Mouse (Mus musculus): Measurements from ENCODE around the gene Fads1.

- TF ChIP-seq POLR2A (IDR thresholded peaks at IDR 0.05; ENCODE audit: borderline replicate concordance, extremely low read depth, low read depth, low read length) (no peak), CTCF (IDR thresholded peaks at IDR 0.05; ENCODE audit: insufficient read depth, low read length) (no peak)
Measured at GRCm38 (mm10) chr19:10239975-10240653, 57.4 kb downstream of the Fads1 start.
